Mouse (Mus musculus): ENCODE measurements at regions not wholly inside any gene's neighbourhood (a gene's known extent, or its start where the extent isn't known, plus 50 kb on each side); places are given as distances from the start of the nearest gene placed in this dataset.
"Not testable (repeated sequence)": the region's sequence is repeated elsewhere in the genome, so short reads cannot be mapped to it uniquely, and the experiment has no call there.

- Histone ChIP-seq H3K4me1 (ENCODE audit: control insufficient read depth, insufficient read depth, low read length) (no peaks in the 10 kb centered on the region), H3K27ac (ENCODE audit: insufficient read depth, low read depth, low read length) (no peak overlapping the region), H3K4me3 (ENCODE audit: insufficient read depth, low read length) (no peak overlapping the region)
- no peak for TF ChIP-seq CTCF (IDR thresholded peaks at IDR 0.05; ENCODE audit: low read depth, low read length)
- TF ChIP-seq POLR2A (IDR thresholded peaks at IDR 0.05; ENCODE audit: borderline replicate concordance, low read depth, low read length) = no peak
These were observed 249.8 kb upstream of the Pbx1 start for GRCm38 (mm10) chr1:168681685-168682491.

GRCm38 (mm10) chr1:168680674-168681073 is 248.6 kb upstream of the Pbx1 start:
- no peak overlapping the region for H3K27ac ChIP-seq (ENCODE audit: insufficient read depth, low read depth, low read length)
- no peak for TF ChIP-seq POLR2A (IDR thresholded peaks at IDR 0.05; ENCODE audit: borderline replicate concordance, low read depth, low read length)
- no peak for TF ChIP-seq CTCF (IDR thresholded peaks at IDR 0.05; ENCODE audit: low read depth, low read length)
- H3K4me3 ChIP-seq (ENCODE audit: insufficient read depth, low read length) = no peak overlapping the region
- no peaks in the 10 kb centered on the region for H3K4me1 ChIP-seq (ENCODE audit: control insufficient read depth, insufficient read depth, low read length)

DNA sequence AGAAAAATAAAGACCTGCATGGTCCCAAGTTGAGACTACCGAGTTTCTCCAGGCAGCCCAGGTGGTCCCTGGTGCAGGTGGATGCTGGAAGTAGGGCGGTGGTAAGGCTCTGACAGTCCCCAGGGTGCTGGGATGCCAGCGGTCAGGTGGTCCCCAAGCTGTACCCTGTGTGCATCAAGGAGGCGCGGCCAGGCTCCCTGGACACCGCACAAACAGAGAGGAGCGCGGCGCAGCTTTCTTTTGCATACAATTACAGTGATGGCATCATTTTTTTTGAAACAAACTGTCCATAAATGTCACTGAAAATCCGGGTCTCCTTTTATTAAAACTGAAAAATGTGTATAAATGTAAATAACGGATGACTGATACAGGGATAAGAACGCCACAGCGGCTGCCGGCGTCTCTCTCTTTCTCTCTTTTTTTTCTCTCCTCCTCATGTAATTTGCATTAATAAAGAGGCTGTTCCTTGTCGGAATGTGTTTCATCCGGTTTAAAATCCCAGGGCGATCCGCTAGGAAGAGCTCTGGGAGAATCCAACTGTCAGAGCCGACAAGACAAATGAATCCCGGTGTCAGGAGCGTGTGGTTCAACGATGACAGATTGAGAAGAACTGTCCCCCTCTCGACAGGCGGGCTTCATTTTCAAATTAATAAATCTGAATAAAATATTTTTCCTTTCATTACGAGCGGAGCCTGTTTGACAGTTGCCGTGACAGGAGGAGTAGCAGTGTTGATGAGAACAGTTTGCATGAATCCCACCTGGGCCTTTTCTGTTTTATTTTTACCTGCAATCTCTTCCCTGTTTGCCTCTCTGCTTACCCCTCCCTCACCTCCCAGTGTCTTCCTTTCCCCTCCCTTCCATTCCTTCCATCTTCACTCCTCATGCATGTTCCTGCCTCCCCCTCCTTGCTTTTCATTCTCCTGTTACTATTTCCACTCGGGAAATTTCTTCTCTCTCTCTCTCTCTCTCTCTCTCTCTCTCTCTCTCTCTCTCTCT is 244.6 kb upstream of the Pbx1 start:
- TF ChIP-seq POLR2A (IDR thresholded peaks at IDR 0.05; ENCODE audit: borderline replicate concordance, low read depth, low read length) = no peak
- TF ChIP-seq CTCF (IDR thresholded peaks at IDR 0.05; ENCODE audit: low read depth, low read length) = no peak
- Histone ChIP-seq H3K4me3 (ENCODE audit: insufficient read depth, low read length) (no peak overlapping the region), H3K4me1 (ENCODE audit: control insufficient read depth, insufficient read depth, low read length) (no peaks in the 10 kb centered on the region), H3K27ac (ENCODE audit: insufficient read depth, low read depth, low read length) (no peak overlapping the region)

- H3K4me3 ChIP-seq (ENCODE audit: insufficient read depth, low read length) = no peak overlapping the region
- no peaks in the 10 kb centered on the region for H3K4me1 ChIP-seq (ENCODE audit: control insufficient read depth, insufficient read depth, low read length)
- TF ChIP-seq CTCF (IDR thresholded peaks at IDR 0.05; ENCODE audit: low read depth, low read length) = no peak
- no peak for TF ChIP-seq POLR2A (IDR thresholded peaks at IDR 0.05; ENCODE audit: borderline replicate concordance, low read depth, low read length)
- H3K27ac ChIP-seq (ENCODE audit: insufficient read depth, low read depth, low read length) = no peak overlapping the region
These were observed 243.7 kb upstream of the Pbx1 start for GRCm38 (mm10) chr1:168675741-168676140.

DNA sequence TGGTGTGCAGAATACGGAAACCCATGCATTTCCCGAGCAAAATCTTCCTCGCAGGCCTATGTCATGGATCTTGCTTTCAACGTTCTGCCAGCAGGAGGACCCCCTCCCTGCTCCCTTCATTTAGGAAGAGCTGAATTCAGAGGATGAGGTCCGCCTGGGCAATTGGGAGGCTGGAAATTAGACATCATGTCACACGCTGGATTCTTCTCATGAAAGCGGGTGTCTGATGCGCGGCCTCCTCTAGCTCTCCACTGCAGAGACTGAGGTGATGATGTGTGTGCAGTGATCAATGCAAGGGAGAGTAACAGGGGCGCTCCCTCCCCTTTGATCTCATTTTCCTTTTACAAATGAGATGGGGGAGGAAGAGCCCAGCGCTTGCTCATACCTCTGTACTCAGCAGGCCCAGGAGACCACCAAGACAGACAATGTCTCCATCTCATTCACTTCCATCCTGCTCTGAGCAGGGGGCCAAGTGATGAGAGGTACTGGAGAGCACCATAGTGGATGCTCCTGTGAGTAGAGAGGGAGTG is 230.8 kb upstream of the Pbx1 start:
- TF ChIP-seq POLR2A (IDR thresholded peaks at IDR 0.05; ENCODE audit: borderline replicate concordance, low read depth, low read length) (no peak), CTCF (IDR thresholded peaks at IDR 0.05; ENCODE audit: low read depth, low read length) (no peak)
- Histone ChIP-seq H3K4me1 (ENCODE audit: control insufficient read depth, insufficient read depth, low read length) (no peaks in the 10 kb centered on the region), H3K4me3 (ENCODE audit: insufficient read depth, low read length) (no peak overlapping the region), H3K27ac (ENCODE audit: insufficient read depth, low read depth, low read length) (no peak overlapping the region)

GRCm38 (mm10) chr1:168660956-168661355 is 228.9 kb upstream of the Pbx1 start:
- H3K27ac ChIP-seq (ENCODE audit: insufficient read depth, low read depth, low read length) = no peak overlapping the region
- no peak overlapping the region for H3K4me3 ChIP-seq (ENCODE audit: insufficient read depth, low read length)

GRCm38 (mm10) chr1:168659578-168659977 is 227.5 kb upstream of the Pbx1 start:
- Histone ChIP-seq H3K27ac (ENCODE audit: insufficient read depth, low read depth, low read length) (no peak overlapping the region), H3K4me3 (ENCODE audit: insufficient read depth, low read length) (no peak overlapping the region), H3K4me1 (ENCODE audit: control insufficient read depth, insufficient read depth, low read length) (no peaks in the 10 kb centered on the region)
- TF ChIP-seq POLR2A (IDR thresholded peaks at IDR 0.05; ENCODE audit: borderline replicate concordance, low read depth, low read length) = no peak
- no peak for TF ChIP-seq CTCF (IDR thresholded peaks at IDR 0.05; ENCODE audit: low read depth, low read length)

More at GRCm38 (mm10) chr1:168660956-168661355, 228.9 kb upstream of the Pbx1 start:
- TF ChIP-seq CTCF (IDR thresholded peaks at IDR 0.05; ENCODE audit: low read depth, low read length) = no peak
- no peak for TF ChIP-seq POLR2A (IDR thresholded peaks at IDR 0.05; ENCODE audit: borderline replicate concordance, low read depth, low read length)
- no peaks in the 10 kb centered on the region for H3K4me1 ChIP-seq (ENCODE audit: control insufficient read depth, insufficient read depth, low read length)

DNA sequence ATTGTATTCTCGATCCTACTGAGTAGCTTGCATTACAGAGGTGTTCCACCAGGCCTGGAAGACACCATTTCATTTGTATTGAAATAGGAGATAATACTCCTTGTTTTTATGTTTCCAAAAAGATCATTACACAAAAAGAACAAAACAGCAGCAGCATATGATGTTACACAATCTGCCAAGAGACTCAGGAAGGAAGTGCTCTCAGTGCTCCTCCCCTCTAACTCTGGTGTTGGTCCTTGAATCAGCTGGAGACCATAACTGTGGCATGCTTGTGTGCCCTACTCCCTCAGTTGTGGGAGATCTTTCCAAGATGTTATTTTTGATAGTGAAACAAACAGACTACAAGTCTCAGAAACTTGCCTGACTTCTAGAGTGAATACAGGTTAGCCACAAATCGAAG is 200.8 kb upstream of the Pbx1 start:
- TF ChIP-seq POLR2A (IDR thresholded peaks at IDR 0.05; ENCODE audit: borderline replicate concordance, low read depth, low read length) (no peak), CTCF (IDR thresholded peaks at IDR 0.05; ENCODE audit: low read depth, low read length) (no peak)
- Histone ChIP-seq H3K4me1 (ENCODE audit: control insufficient read depth, insufficient read depth, low read length) (no peaks in the 10 kb centered on the region), H3K4me3 (ENCODE audit: insufficient read depth, low read length) (no peak overlapping the region), H3K27ac (ENCODE audit: insufficient read depth, low read depth, low read length) (no peak overlapping the region)

DNA sequence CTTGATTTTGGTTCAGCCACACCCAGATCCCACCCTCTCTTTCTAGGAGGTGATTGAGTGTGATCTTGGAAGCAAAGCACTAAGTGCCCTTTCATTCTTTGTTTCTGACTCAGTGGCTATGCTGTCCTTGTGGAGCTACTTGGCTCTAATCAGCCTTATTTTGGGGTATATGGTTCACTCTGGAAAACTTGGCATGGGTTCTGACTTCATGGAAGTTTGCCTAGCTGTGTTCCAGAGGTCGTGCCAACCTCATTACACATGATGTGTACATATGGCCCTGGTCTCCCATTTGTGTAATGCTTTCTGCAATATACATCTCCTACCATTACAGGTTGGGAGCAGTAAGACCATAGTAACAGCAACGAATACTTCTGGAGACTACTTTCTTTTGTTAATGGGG is 199.9 kb upstream of the Pbx1 start:
- Histone ChIP-seq H3K27ac (ENCODE audit: insufficient read depth, low read depth, low read length) (no peak overlapping the region), H3K4me1 (ENCODE audit: control insufficient read depth, insufficient read depth, low read length) (no peaks in the 10 kb centered on the region), H3K4me3 (ENCODE audit: insufficient read depth, low read length) (no peak overlapping the region)
- TF ChIP-seq POLR2A (IDR thresholded peaks at IDR 0.05; ENCODE audit: borderline replicate concordance, low read depth, low read length) (no peak), CTCF (IDR thresholded peaks at IDR 0.05; ENCODE audit: low read depth, low read length) (no peak)

DNA sequence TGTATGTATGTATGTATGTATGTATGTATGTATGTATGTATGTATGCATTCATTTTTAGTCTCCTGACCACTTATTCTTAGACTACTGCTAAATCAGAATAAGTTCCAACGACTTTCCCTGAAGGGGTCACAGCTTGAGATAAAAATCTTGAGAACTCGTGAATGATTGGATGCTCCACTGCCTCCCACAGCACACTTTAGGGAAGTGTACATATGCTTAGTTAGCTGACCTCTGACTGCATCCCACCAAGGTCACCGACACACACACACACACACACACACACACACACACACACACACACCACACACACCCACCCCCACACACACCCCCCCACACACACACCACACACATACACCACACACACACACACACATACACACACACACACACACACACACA is 169.9 kb upstream of the Pbx1 start:
- not testable (repeated sequence) for H3K27ac ChIP-seq (ENCODE audit: insufficient read depth, low read depth, low read length)

More for the DNA sequence above, 169.9 kb upstream of the Pbx1 start:
- not testable (repeated sequence) for H3K4me1 ChIP-seq (ENCODE audit: control insufficient read depth, insufficient read depth, low read length); H3K4me3 ChIP-seq (ENCODE audit: insufficient read depth, low read length)
